Mouse (Mus musculus) limb, embryonic 14.5 days (tissue): ENCODE measurements around the gene Mrpl38. TPM values are rescaled to one million over a fixed set of nuclear protein-coding genes. Genes with fewer than 3 reads are reported as not detected.
"Not testable (repeated sequence)": the region's sequence is repeated elsewhere in the genome, so short reads cannot be mapped to it uniquely, and the experiment has no call there.

Source experiments
- ATAC-seq: fragments of 200-750 bp; cut with Nextera tagmentation; 2 replicates; pipeline ENCODE4 v1.8.0; 2017; ENCODE audit warnings: low read depth, moderate number of reproducible peaks, moderate TSS enrichment; ENCODE audit not compliant: low FRiP score
- DNase-seq: peaks from one replicate; pipeline ENCODE4 v3.0.0-alpha.2; 2015; ENCODE audit warnings: low spot score
- H3K27ac ChIP-seq: fragments of 300-500 bp; sonication (generic); replicated peaks from 2 replicates; pipeline ENCODE4 v1.5.1; 2014; ENCODE audit warnings: low read depth, mild to moderate bottlenecking, low read length, moderate library complexity, mixed read lengths
- H3K27me3 ChIP-seq: fragments of 300-500 bp; sonication (generic); 2 replicates; pipeline ENCODE4 v1.6.1; 2014; ENCODE audit warnings: low read length, mixed read lengths; ENCODE audit not compliant: control insufficient read depth, insufficient read depth
- H3K36me3 ChIP-seq: fragments of 300-500 bp; sonication (generic); 2 replicates; pipeline ENCODE4 v1.6.1; 2014; ENCODE audit warnings: mild to moderate bottlenecking, low read length, moderate library complexity, mixed read lengths; ENCODE audit not compliant: control insufficient read depth, insufficient read depth
- H3K4me1 ChIP-seq: fragments of 300-500 bp; sonication (generic); 2 replicates; pipeline ENCODE4 v1.6.1; 2014; ENCODE audit warnings: antibody characterized with exemption, low read length, mixed read lengths; ENCODE audit not compliant: control insufficient read depth, insufficient read depth
- H3K4me2 ChIP-seq: fragments of 300-500 bp; sonication (generic); replicated peaks from 2 replicates; pipeline ENCODE4 v1.6.1; 2014; ENCODE audit warnings: low read depth, mild to moderate bottlenecking, low read length, moderate library complexity; ENCODE audit not compliant: severe bottlenecking
- H3K4me3 ChIP-seq: fragments of 300-500 bp; sonication (generic); replicated peaks from 2 replicates; pipeline ENCODE4 v1.5.1; 2014; ENCODE audit warnings: low read length
- H3K9ac ChIP-seq: fragments of 300-500 bp; sonication (generic); 2 replicates; pipeline ENCODE4 v1.6.1; 2014; ENCODE audit warnings: mild to moderate bottlenecking, low read depth, low read length, moderate library complexity; ENCODE audit not compliant: severe bottlenecking
- H3K9me3 ChIP-seq: fragments of 300-500 bp; sonication (generic); 2 replicates; pipeline ENCODE4 v1.6.1; 2016; ENCODE audit warnings: low read length; ENCODE audit not compliant: control insufficient read depth
- POLR2A ChIP-seq: fragments of 200-500 bp; IDR thresholded peaks from 2 replicates; pipeline ENCODE4 v1.8.0; 2012; ENCODE audit warnings: inconsistent platforms, mild to moderate bottlenecking, moderate library complexity, borderline replicate concordance; ENCODE audit not compliant: insufficient read depth, insufficient read length; ENCODE audit errors: extremely low read depth
- WGBS: fragments of 180-500 bp; shearing (Covaris S2); extraction: QIAGEN DNeasy Blood & Tissue Kit; methylation state at CpG from one replicate; pipeline ENCODE4 v1.1.7; 2014; 5-methylcytosine and 5-hydroxymethylcytosine counted together
- polyA plus RNA-seq, 2 experiments: library from polyadenylated mRNA; depleted of rRNA in 1 of 2; stranded (reverse) in 1 of 2; unstranded in 1 of 2; fragments of >200 nt; fragmentation: Nextera tagmentation in 1 of 2; extraction: Ambion mirVana in 1 of 2; gene quantifications; 2 replicates each; pipeline versions ENCODE4 v1.2.1 to v1.2.3; 2012 to 2014

Mrpl38 gene
- polyA plus RNA-seq, 2 experiments, result 56.4 to 85.8 TPM

GRCm38 (mm10) chr11:116096213-116097108 lies 42.2 kb downstream of the Mrpl38 start:
- ATAC-seq (no peak), DNase-seq (no peak)
- H3K4me1 ChIP-seq, result peaks cover 10% of the 10 kb centered on the region; the same call in 1 of the 2 replicates
- 90% methylated on average over 5 of the region's 5 CpGs for WGBS
- no peak overlapping the region for H3K27ac ChIP-seq
- no peak for TF ChIP-seq POLR2A
- H3K4me2 ChIP-seq, result no peak overlapping the region
- no peaks in the 10 kb centered on the region for H3K36me3 ChIP-seq
- no peak overlapping the region for H3K4me3 ChIP-seq
- H3K27me3 ChIP-seq, result no peaks in the 10 kb centered on the region
- no peaks in the 10 kb centered on the region for H3K9me3 ChIP-seq
- no peak overlapping the region for H3K9ac ChIP-seq

- 79% methylated on average over 3 of the region's 3 CpGs for WGBS
- no peak for DNase-seq
- ATAC-seq, result no peak
Observed at GRCm38 (mm10) chr11:116095573-116095972, 43.1 kb downstream of the Mrpl38 start.

GRCm38 (mm10) chr11:116093771-116094565 lies 44.7 kb downstream of the Mrpl38 start:
- ATAC-seq (no peak), DNase-seq (no peak)
- Histone ChIP-seq H3K27ac (no peak overlapping the region), H3K4me2 (no peak overlapping the region), H3K36me3 (no peaks in the 10 kb centered on the region), H3K4me3 (no peak overlapping the region), H3K9ac (no peak overlapping the region), H3K4me1 (0 out of 2 replicates have a peak, but pooled peaks cover 2% of the 10 kb centered on the region), H3K27me3 (no peaks in the 10 kb centered on the region), H3K9me3 (no peaks in the 10 kb centered on the region)
- WGBS, result 60% methylated on average over 16 of the region's 16 CpGs
- no peak for TF ChIP-seq POLR2A

More at GRCm38 (mm10) chr11:116095573-116095972, 43.1 kb downstream of the Mrpl38 start:
- Histone ChIP-seq H3K27me3 (no peaks in the 10 kb centered on the region), H3K4me1 (0 out of 2 replicates have a peak, but pooled peaks cover 8% of the 10 kb centered on the region), H3K9ac (no peak overlapping the region), H3K27ac (no peak overlapping the region), H3K9me3 (no peaks in the 10 kb centered on the region), H3K4me3 (no peak overlapping the region), H3K36me3 (no peaks in the 10 kb centered on the region), H3K4me2 (no peak overlapping the region)
- TF ChIP-seq POLR2A, result no peak

GRCm38 (mm10) chr11:116092959-116093358 lies 45.7 kb downstream of the Mrpl38 start:
- DNase-seq, ATAC-seq: not testable (repeated sequence)

GRCm38 (mm10) chr11:116091591-116091990 lies 47.1 kb downstream of the Mrpl38 start:
- Histone ChIP-seq H3K36me3 (no peaks in the 10 kb centered on the region), H3K9me3 (no peaks in the 10 kb centered on the region), H3K9ac (no peak overlapping the region), H3K4me2 (no peak overlapping the region), H3K4me3 (no peak overlapping the region), H3K27ac (no peak overlapping the region), H3K4me1 (0 out of 2 replicates have a peak, but pooled peaks cover 3% of the 10 kb centered on the region), H3K27me3 (no peaks in the 10 kb centered on the region)
- ATAC-seq (no peak), DNase-seq (no peak)
- no peak for TF ChIP-seq POLR2A
- 85% methylated on average over 6 of the region's 6 CpGs for WGBS

More at GRCm38 (mm10) chr11:116092959-116093358, 45.7 kb downstream of the Mrpl38 start:
- H3K4me1 ChIP-seq, H3K9me3 ChIP-seq, H3K27ac ChIP-seq, H3K4me3 ChIP-seq, H3K27me3 ChIP-seq, H3K9ac ChIP-seq, H3K36me3 ChIP-seq, H3K4me2 ChIP-seq: not testable (repeated sequence)
- WGBS, result 94% methylated on average over 6 of the region's 6 CpGs
